Mouse (Mus musculus): ENCODE results near the gene Rbm20.

DNA sequence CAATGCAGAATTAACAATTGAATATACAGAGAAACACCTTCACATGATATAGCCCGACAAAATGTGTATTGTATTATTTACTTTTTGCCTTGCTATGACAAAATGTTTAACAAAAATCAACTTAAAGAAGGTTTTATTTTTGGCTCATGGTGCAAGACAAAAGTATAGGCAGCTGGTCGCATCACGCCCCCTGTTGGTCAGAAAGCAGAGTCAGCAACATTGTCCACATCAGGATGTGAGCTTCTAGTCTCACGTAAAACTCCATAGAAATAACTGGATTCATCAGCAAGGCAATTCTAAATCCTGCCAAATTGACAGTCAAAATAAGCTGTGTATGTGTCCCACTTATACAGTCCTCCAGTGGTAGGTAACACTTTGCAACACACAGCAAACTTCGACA lies 57.7 kb downstream of the Rbm20 start:
- TF ChIP-seq POLR2A (IDR thresholded peaks at IDR 0.05; ENCODE audit: low read depth, low read length) (no peak), IRF4 (IDR thresholded peaks at IDR 0.05; ENCODE audit: low read depth, low read length) (no peak), EP300 (IDR thresholded peaks at IDR 0.05; ENCODE audit: low read length) (no peak), JUND (conservative IDR thresholded peaks at IDR 0.05; ENCODE audit: low read depth, low read length) (no peak), KAT2A (IDR thresholded peaks at IDR 0.05; ENCODE audit: insufficient replicate concordance, low read length) (no peak), MAX (IDR thresholded peaks at IDR 0.05; ENCODE audit: low read length) (no peak), CTCF (conservative IDR thresholded peaks at IDR 0.05 in 1 of 2, IDR thresholded peaks at IDR 0.05 in 1 of 2; ENCODE audit: low read depth in 2 of 2, low read length in 2 of 2) (peak; percentile 56 to 79; a peak in 3 of 4 replicates), PAX5 (IDR thresholded peaks at IDR 0.05; ENCODE audit: low read length) (no peak), HCFC1 (IDR thresholded peaks at IDR 0.05; ENCODE audit: low read depth, low read length) (no peak), E2F4 (IDR thresholded peaks at IDR 0.05; ENCODE audit: insufficient replicate concordance, low read depth, low read length) (no peak), ZNF384 (IDR thresholded peaks at IDR 0.05; ENCODE audit: low read depth, low read length) (no peak)

Data from CH12.LX (cell line).